Mouse (Mus musculus): ENCODE measurements at regions not wholly inside any gene's neighbourhood (a gene's known extent, or its start where the extent isn't known, plus 50 kb on each side); places are given as distances from the start of the nearest gene placed in this dataset.

DNA sequence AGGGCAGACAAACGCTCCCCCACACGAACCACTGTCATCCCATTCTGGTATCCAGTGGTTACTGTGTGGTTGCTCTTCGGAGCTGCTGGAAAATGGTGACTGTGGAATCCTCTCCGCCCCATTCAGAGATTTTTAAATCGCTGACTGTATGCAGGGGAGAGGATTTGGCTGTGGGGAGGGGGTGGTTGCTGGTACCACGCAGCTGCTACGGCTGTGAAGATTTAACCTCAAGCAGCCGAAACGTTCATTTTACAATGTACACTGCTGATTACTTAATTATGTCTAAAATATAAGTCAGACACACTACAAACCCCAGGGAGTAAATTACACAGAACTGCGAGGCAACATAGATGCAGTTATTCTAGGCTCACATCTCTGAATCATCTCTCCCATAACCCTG, 341.0 kb downstream of the Rps6kc1 start:
- H3K4me3 ChIP-seq = no peak overlapping the region
- DNase-seq (ENCODE audit: extremely low spot score in 1 of 2, low spot score in 2 of 2) = no peak
- 0 out of 2 replicates have a peak overlapping the region, but pooled peaks have one; percentile 11 for H3K27ac ChIP-seq
- intact Hi-C loops (cut with DNase I) = no loop called here
- TF ChIP-seq CTCF (IDR thresholded peaks at IDR 0.05) = no peak

DNA sequence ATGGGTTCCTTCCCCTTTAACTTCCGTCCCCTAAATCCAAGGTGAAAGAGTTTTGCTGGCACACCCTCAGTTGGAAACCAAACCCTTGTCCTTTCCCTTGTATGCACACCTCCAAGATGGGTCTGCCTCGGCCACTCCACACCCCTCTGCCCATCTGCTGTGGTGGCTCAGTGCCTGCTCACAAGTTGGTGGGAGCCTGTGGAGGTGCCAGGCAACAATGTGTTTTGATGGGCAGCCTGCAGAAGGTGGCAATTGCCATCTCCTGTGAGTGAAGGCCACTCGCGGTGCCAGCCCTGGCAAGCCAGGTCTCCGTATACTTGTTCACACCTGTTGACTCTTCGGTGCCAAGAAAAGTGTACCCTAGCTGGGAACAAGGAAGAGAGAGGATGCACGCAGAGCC, 344.8 kb downstream of the Rps6kc1 start:
- DNase-seq (ENCODE audit: extremely low spot score in 1 of 2, low spot score in 2 of 2) = no peak
- no peak for TF ChIP-seq CTCF (IDR thresholded peaks at IDR 0.05)
- no peak overlapping the region for H3K4me3 ChIP-seq
- no peak overlapping the region for H3K27ac ChIP-seq
- intact Hi-C loops (cut with DNase I) = no loop called here

DNA sequence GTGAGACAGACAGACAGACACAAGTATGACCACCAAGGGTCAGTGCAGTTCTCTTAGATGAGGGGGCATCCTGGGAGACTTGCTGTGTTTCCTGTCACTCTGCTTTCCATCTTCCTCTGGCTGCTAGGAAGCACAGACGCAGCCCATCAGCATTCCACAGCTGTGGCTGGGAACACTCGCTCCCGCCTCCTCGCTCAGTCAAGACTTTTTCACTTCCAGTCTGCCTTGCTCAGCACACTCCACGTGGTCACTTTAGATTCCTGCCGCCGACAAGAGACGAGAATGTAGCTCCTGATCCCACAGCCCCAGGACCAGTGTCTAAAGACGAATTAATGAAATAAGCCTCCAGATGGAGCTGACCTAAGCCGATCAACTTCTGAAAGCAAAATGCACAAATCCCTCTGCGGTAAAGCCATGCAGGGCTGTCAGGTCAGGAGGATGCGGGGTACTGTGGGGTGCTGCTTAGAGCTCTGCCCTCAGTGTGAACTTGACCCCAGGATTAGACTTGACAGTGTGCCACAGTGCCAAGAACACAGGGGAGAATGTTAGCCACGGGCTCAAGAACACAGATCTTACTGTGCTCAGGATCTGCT, 348.6 kb downstream of the Rps6kc1 start:
- Histone ChIP-seq H3K4me3 (no peak overlapping the region), H3K27ac (no peak overlapping the region)
- intact Hi-C loops (cut with DNase I) = no loop called here
- DNase-seq (ENCODE audit: extremely low spot score in 1 of 2, low spot score in 2 of 2) = no peak
- TF ChIP-seq CTCF (IDR thresholded peaks at IDR 0.05) = no peak

DNA sequence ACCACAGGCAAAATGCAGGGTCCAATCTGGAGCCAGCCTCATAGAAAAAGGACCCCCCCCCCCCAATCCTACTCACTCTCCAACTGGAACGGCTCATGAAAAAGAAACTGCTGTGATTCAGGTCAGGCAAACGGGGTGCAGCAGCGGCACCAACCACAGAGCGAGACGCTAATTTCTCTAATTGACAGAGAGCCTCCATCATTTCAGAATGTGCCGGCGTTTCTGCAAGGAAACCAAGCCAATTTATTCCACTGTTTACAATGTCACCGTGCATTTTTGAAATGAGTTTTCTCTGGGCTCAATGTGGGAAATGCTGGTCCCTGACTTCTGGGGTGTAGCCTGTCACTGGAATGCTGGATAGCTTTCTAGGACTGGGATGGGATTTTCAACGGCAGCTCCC, 351.5 kb downstream of the Rps6kc1 start:
- no peak for DNase-seq (ENCODE audit: extremely low spot score in 1 of 2, low spot score in 2 of 2)
- Histone ChIP-seq H3K27ac (no peak overlapping the region), H3K4me3 (no peak overlapping the region)
- no peak for TF ChIP-seq CTCF (IDR thresholded peaks at IDR 0.05)
- intact Hi-C loops (cut with DNase I) = no loop called here

DNA sequence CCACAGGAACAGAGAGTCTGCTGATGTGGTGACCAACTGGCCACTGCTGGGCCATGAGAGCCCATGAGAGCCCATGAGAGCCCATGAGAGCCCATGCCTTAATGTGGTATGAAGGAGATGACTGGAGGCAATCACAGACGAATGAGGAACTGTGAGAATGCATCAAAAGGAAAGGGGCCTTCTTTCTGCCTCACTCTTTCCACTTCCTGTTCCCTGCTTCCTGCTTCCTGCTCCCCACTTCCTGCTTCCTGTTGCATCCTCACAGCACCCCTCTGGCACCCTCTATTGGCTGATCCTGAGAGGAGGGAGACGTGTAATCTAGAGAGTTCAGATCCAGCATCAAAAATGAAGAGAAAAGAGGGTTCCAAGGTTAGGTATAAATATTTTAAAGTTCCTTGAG, 369.7 kb downstream of the Rps6kc1 start:
- intact Hi-C loops (cut with DNase I) = no loop called here
- Histone ChIP-seq H3K4me3 (no peak overlapping the region), H3K27ac (no peak overlapping the region)
- DNase-seq (ENCODE audit: extremely low spot score in 1 of 2, low spot score in 2 of 2) = no peak
- TF ChIP-seq CTCF (IDR thresholded peaks at IDR 0.05) = no peak; the same call in 1 of the 2 replicates

DNA sequence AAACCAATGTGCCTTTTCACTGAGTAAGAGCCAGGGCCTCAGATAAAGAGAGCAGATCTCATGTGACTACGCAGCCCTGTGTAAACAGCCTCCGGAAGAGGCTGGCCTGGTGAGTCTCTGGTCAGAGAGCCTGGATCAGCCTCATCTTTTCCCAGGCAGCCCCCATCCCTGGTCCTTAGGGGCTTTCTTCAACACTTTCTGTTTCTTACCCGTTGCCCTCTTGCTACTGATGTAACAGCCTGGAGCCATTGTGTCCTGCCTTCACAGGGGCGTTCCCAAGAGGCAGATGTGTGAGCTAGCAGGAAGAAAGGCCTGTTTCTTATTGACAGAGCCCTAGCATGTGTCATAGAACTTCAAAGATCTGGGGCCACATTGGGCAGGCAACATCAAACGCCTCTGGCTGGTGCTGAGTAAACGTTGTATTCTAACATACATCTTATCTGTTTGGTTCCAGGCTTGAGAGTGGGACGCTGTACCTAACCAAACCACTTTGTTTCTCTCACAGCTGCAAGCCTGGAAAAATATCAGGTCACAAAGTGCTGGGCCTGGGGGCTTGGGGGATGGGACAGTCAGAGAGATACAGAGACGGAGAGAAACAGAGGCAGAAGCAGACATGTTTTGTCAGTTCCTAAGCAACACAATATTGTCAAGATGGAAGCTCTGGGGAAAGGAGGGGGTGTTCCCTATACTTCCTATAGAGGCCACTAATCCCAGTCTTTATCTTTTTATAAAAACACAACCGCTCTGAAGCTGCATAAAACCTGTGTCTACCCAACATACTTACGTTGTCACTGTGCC, 362.6 kb upstream of the Prox1 start:
- intact Hi-C loops (cut with DNase I) = no loop called here
- DNase-seq (ENCODE audit: extremely low spot score in 1 of 2, low spot score in 2 of 2) = no peak
- TF ChIP-seq CTCF (IDR thresholded peaks at IDR 0.05) = no peak
- Histone ChIP-seq H3K27ac (no peak overlapping the region), H3K4me3 (no peak overlapping the region)

DNA sequence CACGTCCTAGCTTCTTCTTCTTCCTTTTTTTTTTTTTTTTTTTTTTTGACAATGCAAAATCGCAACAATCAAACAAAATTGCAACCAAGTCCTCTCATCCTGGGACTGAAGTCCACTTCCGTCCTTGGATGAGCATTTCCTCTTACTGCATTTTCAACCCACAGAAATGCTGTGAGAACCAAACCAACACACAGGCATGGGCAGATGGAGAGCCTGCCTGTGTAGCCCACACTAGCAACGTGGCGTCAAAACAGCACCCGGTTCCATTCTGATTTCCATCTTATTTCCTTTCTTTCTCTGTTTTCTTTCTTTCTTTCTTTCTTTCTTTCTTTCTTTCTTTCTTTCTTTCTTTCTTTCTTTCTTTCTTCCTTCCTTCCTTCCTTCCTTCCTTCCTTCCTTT, 360.7 kb upstream of the Prox1 start:
- DNase-seq (ENCODE audit: extremely low spot score in 1 of 2, low spot score in 2 of 2) = no peak
- H3K27ac ChIP-seq = no peak overlapping the region
- intact Hi-C loops (cut with DNase I) = no loop called here

DNA sequence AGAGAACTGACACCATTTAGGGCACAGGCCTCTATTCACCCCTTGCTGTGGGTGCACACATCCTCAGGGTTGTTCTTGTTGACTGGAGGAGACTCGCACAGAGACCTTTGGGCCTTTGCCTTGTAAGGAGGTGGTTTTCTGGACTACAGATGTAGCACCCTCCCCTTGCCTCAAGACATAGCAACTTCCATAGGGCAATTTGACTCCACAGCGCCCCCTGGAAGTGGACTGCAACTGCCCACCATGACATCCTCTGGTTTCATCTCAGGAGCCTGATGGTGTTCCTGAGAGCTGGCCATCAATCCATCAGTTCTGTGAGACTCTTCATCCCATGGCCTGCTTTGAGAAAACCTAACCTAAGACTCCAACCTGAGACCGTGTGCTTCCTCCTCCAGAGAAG, 359.6 kb upstream of the Prox1 start:
- no peak; the same call in 1 of the 2 replicates for TF ChIP-seq CTCF (IDR thresholded peaks at IDR 0.05)
- H3K4me3 ChIP-seq = no peak overlapping the region
- no peak for DNase-seq (ENCODE audit: extremely low spot score in 1 of 2, low spot score in 2 of 2)
- intact Hi-C loops (cut with DNase I) = no loop called here
- H3K27ac ChIP-seq = no peak overlapping the region

More for the DNA sequence above, 360.7 kb upstream of the Prox1 start:
- no peak overlapping the region for H3K4me3 ChIP-seq
- no peak for TF ChIP-seq CTCF (IDR thresholded peaks at IDR 0.05)

DNA sequence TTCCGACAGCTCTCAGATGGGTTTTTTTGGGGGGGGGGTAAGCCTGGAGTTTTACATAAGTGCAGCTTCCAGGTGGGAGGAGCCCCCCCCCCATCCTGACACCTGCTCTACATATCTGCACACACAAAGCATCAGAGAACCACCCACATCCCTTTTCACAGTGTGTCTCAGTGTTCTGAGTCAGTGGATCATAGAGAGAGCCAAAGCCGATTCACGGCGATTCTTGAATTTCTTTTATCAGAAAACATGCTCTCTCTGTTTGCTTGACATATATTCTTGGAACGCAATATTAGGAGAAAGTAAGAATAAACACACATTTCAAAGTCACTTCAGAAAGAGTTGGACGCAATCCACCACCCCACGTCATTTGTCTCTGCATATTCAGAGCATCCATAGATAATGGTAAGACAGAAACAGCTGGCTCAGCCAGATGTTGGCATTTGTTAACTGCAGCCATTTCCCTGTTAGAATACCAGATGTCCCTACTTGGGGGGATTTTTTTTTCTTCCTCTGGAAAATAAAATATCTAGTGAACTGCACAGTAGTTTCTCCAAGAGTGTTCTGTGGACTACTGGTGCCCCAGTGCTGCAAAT, 357.1 kb upstream of the Prox1 start:
- intact Hi-C loops (cut with DNase I) = no loop called here
- H3K4me3 ChIP-seq = no peak overlapping the region
- no peak for TF ChIP-seq CTCF (IDR thresholded peaks at IDR 0.05)
- no peak overlapping the region for H3K27ac ChIP-seq
- peak in 1 of 2 experiments; percentile 14 for DNase-seq (ENCODE audit: extremely low spot score in 1 of 2, low spot score in 2 of 2)

DNA sequence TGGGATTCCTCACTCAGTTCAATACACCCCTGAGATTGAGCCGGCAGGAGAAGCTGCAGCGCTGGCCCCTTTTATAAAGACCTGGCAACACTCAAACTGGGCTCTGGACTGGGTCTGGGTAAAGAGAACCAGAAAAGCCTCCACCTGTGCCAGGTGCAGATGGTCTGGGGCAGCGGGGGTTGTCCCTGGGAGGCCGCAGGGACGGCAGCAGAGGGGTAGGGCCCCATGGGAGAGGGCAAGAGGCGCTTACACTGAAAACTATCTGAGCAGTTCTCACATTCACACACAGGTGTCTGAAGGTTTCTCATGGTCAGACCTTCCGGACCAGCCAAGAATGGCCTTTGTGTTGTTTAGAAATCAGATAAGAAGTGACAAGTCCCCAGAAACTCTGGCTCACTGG, 356.1 kb upstream of the Prox1 start:
- intact Hi-C loops (cut with DNase I) = no loop called here
- no peak overlapping the region for H3K27ac ChIP-seq

DNA sequence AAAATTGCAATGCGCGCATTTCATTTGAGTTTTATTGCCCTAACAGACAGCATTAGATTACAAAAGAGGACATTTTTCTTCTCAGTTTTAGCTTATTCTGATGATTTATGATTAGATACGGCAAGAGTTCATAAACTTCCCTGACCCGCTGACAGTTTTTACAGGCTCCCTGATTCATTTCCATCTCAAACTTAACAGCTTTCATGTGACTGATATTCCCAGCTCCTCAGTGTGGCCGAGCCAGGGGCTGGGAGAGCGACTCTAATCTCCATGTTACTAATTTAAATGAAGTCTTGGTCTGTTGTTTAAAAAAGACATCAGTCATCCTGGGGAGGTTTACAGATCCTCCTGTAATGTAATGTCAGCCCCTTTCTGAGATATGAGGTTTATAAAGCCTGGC, 355.5 kb upstream of the Prox1 start:
- H3K4me3 ChIP-seq = no peak overlapping the region
- TF ChIP-seq CTCF (IDR thresholded peaks at IDR 0.05) = no peak
- H3K27ac ChIP-seq = no peak overlapping the region
- DNase-seq (ENCODE audit: extremely low spot score in 1 of 2, low spot score in 2 of 2) = no peak
- intact Hi-C loops (cut with DNase I) = no loop called here

More for the DNA sequence above, 356.1 kb upstream of the Prox1 start:
- TF ChIP-seq CTCF (IDR thresholded peaks at IDR 0.05) = no peak
- DNase-seq (ENCODE audit: extremely low spot score in 1 of 2, low spot score in 2 of 2) = no peak
- H3K4me3 ChIP-seq = no peak overlapping the region

DNA sequence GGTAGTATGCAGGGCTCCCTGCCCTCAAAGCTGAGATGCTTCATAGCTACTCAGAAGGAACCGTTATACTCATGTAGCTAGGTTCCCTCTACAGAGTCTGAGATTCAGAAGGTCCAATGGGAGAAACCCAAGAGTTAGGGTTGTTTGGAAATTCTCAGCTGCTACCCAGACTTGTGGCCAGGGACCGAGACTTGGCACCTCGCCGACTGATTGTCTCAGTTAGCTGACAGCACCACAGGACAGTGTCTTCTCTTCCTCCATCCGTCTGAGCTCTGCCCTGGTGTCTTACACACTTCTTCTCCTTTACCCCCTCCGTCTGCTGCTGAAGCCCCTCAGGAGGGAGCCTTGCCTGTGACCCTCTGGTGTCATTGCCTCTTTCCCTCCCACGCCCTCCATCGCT, 329.6 kb upstream of the Prox1 start:
- Histone ChIP-seq H3K4me3 (no peak overlapping the region), H3K27ac (no peak overlapping the region)
- intact Hi-C loops (cut with DNase I) = no loop called here
- DNase-seq (ENCODE audit: extremely low spot score in 1 of 2, low spot score in 2 of 2) = no peak
- TF ChIP-seq CTCF (IDR thresholded peaks at IDR 0.05) = no peak

Measured in left cerebral cortex, adult 2 months (tissue).